Mouse (Mus musculus) Patski (cell line): ENCODE results near the gene Gfi1b. TPM values are rescaled to one million over a fixed set of nuclear protein-coding genes. Genes with fewer than 3 reads are reported as not detected.

Experiments used
- ATAC-seq: fragments of 100-300 bp; one replicate; pipeline ENCODE4 v1.8.0; 2021
- CTCF ChIA-PET: fragments of 350-600 bp; sonication (Branson Sonifier 250); formaldehyde crosslinking; loops from one replicate; lab custom pipeline; 2022; ENCODE audit warnings: inconsistent platforms; lab: Charles Lee
- POLR2A ChIA-PET: fragments of 350-600 bp; sonication (Branson Sonifier 250); formaldehyde crosslinking; loops from one replicate; lab custom pipeline; 2022; ENCODE audit warnings: antibody characterized with exemption, inconsistent platforms; lab: Charles Lee
- DNase-seq: peaks from one replicate; pipeline ENCODE4 v3.0.0-alpha.2; 2011; ENCODE audit warnings: low read depth, low spot score
- H3K27me3 ChIP-seq: fragments of 371-371 bp; one replicate; pipeline ENCODE4 v1.5.1; 2021
- CTCF ChIP-seq: fragments of 100-300 bp; IDR thresholded peaks from one replicate; pipeline ENCODE4 v1.5.1; 2021
- in situ Hi-C: fragments of 300-500 bp; cut with MboI; formaldehyde crosslinking; loops from 3 replicates; pipeline ENCODE4 v1.11.1; 2018; ENCODE audit warnings: low pct_unique_long_range_greater_than_20kb, mixed read lengths
- polyA plus RNA-seq: library from polyadenylated mRNA; unstranded; gene quantifications from one replicate; pipeline ENCODE4 v1.2.3, GENCODE M21; 2021

Gfi1b gene
- polyA plus RNA-seq, 1 experiment from 2014 or later: not detected

DNA sequence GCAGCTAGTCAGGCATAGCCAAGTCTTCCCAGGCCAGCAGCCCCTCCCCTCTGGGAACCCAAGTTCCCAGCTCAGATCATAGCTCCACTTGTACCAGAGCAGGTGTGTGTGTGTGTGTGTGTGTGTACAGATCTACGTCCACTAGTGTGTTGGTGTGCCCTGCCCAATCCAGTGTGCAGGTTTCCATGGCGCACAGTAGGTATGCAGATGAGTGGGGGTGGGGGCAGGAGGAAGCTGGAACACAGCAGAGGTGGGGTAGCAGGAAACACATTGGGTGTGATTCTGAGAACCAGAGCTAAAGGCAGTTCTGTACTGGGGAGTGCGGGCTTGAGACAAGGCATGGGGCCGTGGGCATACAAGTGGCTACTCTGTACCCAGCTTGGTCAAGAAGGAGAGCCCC lies 57.4 kb downstream of the Gfi1b start:
- no peak for TF ChIP-seq CTCF
- DNase-seq (no peak), ATAC-seq (no peak)
- POLR2A ChIA-PET: no interaction called here
- H3K27me3 ChIP-seq: no peaks in the 10 kb centered on the region
- CTCF ChIA-PET: no interaction called here
- in situ Hi-C loops: no loop called here

DNA sequence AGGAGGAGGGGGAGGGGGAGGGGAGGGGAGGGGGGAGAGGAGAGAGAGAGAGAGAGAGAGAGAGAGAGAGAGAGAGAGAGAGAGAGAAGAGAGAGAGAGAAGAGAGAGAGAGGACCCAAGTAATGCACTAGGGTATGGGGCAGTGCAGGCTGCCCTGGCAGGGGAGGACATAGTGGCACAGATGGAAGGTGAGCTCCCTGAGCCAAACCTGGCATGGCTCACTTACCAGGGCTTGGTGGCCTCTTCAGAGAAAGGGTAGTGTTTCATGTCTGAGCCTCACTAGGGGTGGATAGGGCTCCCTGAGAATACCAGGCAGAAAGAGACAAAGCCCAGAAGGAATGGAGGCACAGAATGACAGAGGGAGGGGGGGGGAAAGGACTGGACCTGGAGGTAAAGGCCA lies 58.0 kb downstream of the Gfi1b start:
- DNase-seq (no peak), ATAC-seq (no peak)
- in situ Hi-C loops: no loop called here
- no peaks in the 10 kb centered on the region for H3K27me3 ChIP-seq
- POLR2A ChIA-PET: no interaction called here
- no peak for TF ChIP-seq CTCF
- CTCF ChIA-PET: no interaction called here

DNA sequence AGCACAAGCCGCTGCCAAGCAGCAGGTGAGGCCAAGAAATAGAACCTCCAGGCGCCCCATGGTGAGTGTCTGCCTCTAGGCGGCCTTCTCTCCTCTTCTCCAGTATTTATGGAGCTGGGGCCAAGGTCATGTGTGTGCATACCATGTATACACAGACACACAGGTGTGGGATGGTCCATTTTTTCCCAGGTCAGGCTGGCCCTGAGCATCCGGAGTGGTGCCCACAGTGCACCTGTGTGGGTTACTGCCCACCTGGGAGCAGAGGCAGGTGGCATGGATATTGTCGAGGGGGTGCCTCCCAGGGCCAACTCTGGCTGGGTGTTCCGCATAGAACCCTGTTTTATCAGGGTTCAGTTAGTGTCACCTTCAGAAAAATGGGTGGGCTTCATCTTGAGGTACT lies 58.5 kb downstream of the Gfi1b start, which contains the start of gene Cel:
Gene Cel, minus strand, starts transcription at position 101 of the 400 bp plus-strand sequence.
- ChIA-PET CTCF (no interaction called here), POLR2A (no interaction called here)
- no peaks in the 10 kb centered on the region for H3K27me3 ChIP-seq
- DNase-seq: no peak
- in situ Hi-C loops: no loop called here
- ATAC-seq: no peak
- no peak for TF ChIP-seq CTCF

Other genes starting within 250 kb of the Gfi1b start
- gene Ppp1r26, start 175.2 kb downstream of the Gfi1b start, polyA plus RNA-seq: 15.5 TPM
- gene 1700007K13Rik, start 155.7 kb downstream of the Gfi1b start, polyA plus RNA-seq: 3.0 TPM
- gene Mrps2, start 153.9 kb downstream of the Gfi1b start, polyA plus RNA-seq: 43.1 TPM
- gene Gbgt1, start 125.1 kb downstream of the Gfi1b start, polyA plus RNA-seq: not detected
- not detected for gene Gm10134, start 115.9 kb downstream of the Gfi1b start, polyA plus RNA-seq
- 45.5 TPM for gene Ralgds, start 108.9 kb downstream of the Gfi1b start, polyA plus RNA-seq
- not detected for gene Cel, start 58.6 kb downstream of the Gfi1b start, polyA plus RNA-seq
- 30.5 TPM for gene Gtf3c5, start 38.2 kb downstream of the Gfi1b start, polyA plus RNA-seq
- 16.8 TPM for gene Tsc1, start 19.2 kb upstream of the Gfi1b start, polyA plus RNA-seq
- gene Spaca9, start 77.7 kb upstream of the Gfi1b start, polyA plus RNA-seq: 2.4 TPM
- gene Ak8, start 78.2 kb upstream of the Gfi1b start, polyA plus RNA-seq: 0.09 TPM
- 22.8 TPM for gene Gtf3c4, start 218.4 kb upstream of the Gfi1b start, polyA plus RNA-seq
- gene Ddx31, start 218.4 kb upstream of the Gfi1b start, polyA plus RNA-seq: 10.5 TPM